Mouse (Mus musculus) frontal cortex, postnatal 36 days (tissue): ENCODE measurements around the gene Med12.
"Not testable (repeated sequence)": the region's sequence is repeated elsewhere in the genome, so short reads cannot be mapped to it uniquely, and the experiment has no call there.

Experiments used
- DNase-seq, 2 experiments: peaks; one replicate each; pipeline ENCODE4 v3.0.0; 2022; ENCODE audit warnings: low spot score in 2 of 2

Gene Med12

DNA sequence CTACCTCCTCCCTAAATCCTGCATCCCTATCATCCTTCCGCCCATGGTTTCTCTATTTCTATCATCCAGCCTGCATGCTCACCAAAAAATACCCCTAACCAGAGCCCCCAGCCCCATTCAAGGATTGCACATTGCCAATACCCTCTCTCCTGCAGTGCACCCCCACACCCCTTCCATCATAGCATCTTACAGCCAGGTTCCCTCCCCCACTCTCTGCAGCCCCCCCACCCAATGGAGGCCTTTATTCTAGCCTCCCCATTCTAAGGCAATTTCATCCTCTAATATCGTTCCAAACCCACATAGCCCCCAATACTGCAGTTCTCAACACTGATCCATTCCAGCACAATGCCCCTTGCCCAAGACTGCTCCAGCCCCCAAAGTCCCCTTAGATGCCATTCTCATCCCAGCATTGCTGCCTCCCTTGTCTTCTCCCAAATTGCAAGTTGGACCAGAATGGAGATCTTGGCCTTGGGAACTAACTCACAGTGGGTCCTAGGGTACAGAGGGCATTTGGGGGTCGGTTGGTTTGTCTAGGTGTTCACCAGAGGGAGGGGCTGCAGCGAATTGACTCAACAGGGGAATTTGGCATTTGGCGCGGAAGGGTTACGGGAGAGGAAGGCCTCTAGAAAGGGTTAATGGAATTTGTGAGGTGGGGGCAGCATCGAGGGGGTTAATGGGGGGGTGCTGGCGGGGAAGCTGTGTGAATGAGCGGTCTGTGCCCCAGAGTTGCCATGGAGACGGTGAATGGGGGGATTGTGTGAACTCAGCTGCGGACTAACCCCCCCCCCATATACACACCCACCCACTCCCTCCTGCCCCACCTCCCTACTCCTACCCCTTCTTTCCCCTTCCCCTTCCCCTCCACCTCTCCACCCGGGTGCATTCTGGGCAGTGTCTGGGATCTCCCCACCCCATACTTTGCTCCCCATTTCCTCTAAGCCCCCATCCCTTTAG lies 25.9 kb downstream of the Med12 start:
- no peak for DNase-seq

DNA sequence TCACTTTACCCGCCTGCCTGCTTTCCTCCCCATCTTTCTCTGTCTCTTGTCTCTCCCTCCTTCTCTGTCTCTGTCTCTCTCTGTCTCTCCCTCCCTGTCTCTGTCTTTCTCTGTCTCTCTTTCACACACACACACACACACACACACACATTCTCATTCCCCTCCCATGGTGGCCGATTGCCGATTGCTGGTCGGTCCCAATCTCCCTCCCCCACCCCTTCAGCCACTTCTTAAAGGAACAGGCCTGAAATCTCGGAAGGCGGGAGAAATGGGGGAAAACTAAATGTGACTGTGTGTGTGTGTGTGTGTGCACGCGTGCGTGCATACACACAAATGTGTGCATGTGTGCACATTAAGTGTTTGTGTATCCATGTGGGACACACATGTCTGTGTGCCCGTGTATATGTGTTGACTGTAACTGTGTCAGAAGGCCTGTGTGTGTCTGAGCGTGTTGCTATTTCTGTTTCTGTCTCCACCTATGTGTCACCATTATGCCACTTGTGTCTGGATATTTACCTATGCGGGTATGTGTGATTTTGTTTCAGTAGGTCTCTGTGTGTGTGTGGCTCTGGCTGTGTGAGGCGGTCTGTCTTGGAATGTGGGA lies 26.7 kb downstream of the Med12 start:
- DNase-seq = no peak

DNA sequence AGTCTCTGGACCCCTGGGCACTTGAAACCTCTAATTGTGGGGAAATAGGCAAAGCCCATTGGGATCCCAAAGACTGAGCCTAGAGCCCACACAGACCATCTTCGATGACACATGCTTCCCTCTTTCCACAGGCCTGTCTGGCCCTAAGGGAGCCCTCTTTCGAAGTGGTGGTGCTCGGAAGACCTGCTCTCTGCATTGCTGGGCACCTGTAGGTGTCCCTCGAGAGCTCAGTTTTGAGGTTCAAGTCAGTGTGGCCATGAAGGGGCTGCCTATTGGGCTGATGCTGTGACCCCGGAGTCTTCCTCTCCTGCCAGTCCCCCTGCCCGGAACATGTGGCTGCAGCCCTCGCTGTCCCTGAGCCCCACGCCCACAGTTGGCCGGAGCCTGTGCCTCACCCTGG lies 27.8 kb downstream of the Med12 start:
- DNase-seq = no peak

DNA sequence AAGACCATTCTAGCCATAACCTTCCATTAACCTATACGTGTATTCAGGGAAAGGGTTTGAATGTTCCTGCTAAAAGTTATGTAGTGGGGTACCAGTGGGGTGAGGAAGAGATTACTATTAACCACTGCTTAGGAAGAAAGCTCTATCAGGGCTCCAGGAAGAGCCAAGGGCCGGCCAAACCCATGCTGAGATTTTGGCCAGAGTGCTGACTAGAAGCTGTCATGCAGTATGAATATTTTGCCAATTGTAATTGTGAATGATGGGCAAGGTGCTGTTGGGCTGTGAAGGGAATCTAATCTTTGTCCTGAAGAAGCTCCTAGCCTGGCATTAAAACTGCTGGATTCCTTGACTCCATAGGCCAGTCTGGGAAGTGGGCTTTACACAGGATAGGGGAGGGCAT lies 30.8 kb downstream of the Med12 start:
- DNase-seq = no peak

DNA sequence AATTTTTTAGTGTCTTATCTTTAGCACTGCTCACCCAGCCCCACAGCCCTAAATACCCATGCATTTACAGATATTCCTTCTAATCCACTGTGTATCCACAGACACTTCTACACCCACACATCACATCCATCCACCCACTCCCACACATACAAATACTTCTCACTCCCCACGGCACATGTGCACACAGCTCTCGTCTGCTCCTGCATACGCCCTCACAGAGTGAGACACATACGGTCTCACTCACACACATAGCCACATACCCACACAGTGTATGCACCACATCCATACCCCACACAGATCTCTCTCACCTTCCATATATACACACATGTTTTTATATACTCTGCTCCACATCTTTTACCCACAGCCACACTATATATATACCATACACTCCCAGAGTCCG lies 35.5 kb downstream of the Med12 start:
- DNase-seq = peak in 1 of 2 experiments; percentile 53

DNA sequence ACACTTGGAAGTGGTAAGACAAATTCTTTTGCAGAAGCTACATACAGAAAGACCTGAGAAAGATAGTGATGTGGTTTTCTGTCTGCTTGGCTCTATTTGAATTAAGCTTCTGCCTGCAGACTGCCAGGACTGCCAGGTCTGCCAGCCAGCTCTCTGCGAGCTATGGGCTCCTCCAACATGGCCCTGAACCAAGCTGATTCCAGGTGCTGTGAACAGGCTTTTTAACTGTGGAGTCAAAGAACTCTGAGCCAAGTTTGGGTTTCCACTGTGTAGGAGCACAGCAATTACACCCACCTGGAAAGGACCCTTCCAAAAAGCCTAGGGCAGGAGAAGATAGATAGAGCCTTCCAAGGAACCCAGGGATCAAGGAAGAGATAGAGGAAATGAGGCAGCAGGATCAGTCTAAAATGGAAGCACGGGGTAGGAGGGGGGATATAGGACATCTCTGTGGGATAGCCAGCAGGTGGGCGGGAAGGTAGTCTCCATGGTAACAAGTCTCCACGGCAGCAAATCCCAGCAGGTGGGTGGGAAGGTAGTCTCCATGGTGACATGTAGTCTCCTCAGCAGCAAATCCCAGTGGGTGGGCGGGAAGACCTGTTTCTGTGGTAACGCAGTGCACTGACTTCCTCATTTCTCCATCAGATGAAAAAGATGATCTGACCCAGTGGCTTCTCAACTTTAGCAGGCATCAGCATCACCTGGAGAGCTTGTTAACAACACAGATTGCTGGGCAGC lies 40.0 kb downstream of the Med12 start:
- peak; percentile 76 to 82 for DNase-seq

DNA sequence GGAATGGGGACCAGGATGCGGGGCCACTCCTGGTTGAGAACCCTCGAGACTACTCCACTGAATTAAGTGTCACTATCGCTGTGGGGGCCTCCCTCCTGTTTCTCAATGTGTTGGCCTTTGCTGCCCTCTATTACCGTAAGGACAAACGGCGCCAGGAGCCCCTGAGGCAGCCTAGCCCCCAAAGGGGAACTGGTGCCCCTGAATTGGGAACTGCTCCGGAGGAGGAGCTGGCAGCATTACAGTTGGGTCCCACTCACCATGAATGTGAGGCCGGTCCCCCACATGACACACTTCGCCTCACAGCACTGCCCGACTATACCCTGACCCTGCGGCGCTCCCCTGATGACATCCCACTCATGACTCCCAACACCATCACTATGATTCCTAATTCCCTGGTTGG lies 45.9 kb downstream of the Med12 start:
- DNase-seq = no peak

DNA sequence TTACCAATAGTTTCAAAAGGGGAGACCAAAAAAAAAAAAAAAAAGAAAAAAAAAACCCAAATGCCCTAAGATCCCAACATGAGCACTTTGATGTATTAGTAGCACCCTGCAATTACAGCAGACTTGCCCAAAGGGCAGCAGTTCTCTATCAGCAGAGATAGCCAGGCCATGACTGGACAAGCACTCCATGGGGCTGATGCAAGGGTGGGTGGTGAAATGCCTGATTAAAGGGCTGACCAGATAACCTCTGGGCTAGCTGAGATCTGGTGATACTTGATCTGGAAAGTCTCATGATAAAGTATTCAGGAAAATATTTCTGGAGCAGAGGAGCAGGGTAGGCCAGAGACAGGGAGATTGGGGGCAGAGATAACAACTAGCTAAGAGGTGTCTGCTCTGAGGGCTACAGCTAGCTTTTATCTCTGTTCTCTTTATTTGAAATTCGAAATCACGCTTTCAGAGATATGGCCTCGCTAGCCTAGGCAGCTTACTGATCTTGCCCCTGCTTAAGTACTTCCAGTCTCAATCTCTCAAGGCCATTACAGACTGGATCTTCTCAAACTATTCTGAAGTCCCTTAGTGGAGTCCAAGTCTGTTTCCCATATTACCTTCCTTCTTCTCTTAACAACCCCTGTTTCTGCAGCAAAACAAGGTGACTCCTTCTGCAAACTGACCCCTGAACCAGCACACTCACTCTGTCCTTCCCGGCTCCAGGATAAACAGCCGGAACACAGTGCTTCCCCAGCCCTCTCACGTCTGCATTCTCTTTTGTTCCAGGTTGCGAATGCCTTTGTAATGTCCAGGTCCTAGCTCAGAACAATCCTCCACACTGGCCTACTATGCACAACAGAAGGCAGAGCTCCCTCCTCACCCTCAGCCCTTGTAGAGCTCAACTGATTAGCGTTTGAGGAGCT lies 52.4 kb downstream of the Med12 start:
- DNase-seq = no peak

DNA sequence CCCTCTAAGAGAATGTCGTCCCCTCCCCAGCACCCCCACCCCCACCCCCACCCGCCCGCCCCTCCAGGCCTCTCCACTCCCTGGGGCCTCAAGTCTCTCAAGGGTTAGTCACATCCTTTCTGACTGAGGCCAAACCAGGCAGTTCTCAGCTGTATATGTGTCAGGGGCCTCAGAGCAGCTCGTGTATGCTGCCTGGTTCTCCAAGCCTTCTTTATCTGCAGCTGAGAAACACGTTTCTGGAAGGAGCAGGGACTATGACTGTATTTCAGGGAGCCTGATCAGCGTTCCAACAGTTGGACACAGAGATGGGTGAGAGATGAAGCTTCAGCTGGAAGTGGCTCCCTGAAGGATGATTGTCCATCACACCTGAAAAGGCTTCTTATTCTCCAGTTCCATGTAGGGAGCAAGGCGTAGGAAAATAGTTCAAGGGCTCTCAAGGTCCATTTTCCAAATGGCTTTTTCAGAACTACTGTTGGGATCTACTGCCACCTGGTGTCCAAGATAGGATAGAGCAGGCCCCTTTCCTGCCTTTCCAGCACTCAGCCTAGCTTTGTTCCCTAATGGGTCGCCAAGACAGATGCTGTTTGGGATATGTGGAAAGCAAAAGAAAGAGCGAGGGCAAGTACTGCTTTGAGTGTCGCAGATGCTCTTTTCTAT lies 55.7 kb downstream of the Med12 start:
- DNase-seq = peak; percentile 75

DNA sequence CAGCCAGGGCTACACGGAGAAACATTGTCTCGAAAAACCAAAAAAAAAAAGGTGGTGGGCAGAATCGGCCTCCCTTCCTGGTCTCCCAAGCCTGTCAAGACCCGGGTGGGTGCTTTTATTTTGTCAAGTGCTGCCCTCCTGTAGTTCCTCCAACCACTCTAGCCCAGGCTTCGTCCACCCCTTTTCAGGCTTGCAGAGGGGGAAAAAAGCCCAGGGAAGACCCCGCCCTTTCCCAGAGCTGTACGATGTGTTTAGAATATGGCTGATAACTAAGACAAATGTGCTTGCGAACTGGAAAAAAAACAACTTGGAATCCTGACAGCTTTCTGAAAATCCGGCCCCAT lies 58.2 kb downstream of the Med12 start:
- no peak for DNase-seq

DNA sequence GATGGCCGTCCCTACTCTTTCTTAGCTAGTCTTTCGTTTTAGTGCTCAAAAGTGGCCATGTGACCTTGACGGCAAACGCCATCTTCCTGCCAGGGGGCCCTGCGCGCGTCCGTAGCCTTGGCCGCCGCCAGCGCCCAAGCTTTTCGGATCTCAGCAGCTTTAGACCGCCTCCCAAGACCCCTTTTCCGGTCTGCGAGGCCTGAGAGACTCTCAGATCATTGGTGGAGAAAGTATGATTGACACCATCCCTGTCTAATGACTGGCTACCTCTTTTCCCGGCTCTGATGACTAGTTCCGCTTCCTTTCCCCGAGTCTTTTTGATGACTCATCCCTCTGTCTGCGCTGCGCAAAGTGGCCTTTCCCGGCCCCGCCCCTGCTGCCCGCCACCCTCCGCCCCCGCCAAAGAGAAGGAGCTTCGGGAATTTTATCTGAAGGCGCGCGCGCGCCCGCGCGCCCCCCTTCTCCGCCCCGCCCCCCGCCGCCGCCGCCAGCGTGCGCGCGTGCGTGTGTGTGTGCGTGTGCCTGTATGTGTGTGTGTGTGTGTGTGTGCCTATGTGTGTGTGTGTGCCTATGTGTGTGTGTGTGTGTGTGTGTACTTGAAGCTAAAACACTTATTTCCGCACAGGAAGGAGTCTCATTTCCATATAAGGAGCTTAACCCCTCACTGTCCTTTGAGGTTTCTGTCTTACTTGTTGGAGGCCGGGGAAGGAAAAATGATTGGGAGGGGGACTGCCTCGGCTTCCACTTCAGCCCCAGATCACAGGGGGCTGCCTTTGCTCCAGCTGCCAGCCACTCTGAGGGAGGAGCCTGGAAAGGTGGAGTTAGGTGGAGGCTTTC lies 58.8 kb downstream of the Med12 start:
- DNase-seq = peak; percentile 79 to 89

DNA sequence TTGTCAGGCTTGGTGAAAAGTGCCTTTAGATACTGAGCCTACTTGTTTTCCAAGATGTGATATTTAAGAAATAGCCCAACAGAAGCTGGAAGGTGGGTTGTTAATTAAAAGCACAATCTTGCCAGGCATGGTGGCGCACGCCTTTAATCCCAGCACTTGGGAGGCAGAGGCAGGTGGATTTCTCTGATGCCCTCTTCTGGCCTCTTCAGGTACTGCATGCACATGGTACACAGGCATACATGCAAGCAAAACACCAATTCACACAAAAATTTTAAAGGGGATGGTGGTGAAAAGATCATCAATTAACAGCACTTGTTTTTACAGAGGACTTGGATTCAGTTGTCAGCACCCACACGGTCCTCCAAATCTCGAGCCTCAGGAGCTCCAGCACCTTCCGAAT lies 60.8 kb downstream of the Med12 start:
- no peak for DNase-seq

DNA sequence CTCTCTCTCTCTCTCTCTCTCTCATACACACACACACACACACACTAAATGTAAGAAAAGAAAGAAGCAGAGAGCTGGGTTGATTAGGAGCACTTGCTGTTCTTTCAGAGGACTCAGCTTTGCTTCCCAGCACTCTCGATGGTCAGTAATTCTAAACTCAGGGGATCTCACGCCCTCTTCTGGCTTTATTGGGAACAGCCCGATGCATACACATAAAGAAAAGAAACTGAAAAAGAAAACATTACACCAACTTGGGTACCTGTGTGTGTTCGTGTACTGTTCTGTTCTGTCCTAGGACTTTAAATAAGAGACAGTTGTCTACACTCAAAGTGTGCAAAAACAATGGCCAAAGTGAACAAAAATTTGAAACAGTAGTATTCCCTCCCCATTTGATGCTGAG lies 64.8 kb downstream of the Med12 start:
- no peak for DNase-seq

DNA sequence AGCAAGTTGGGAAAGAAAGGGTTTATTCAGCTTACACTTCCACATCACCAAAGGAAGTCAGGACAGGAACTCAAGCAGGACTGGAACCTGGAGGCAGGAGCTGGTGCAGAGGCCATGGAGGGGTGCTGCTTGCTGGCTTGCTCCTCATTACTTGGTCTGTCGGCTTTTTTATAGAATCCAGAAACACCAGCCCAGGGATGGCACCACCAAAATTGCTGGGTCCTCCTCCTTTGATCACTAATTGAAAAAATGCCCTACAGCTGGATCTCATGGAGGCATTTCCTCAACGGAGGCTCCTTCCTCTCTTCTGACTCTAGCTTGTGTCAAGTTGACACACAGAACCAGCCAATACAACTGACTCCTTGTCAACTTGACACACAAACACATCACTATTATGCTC lies 69.0 kb downstream of the Med12 start:
- not testable (repeated sequence) for DNase-seq

DNA sequence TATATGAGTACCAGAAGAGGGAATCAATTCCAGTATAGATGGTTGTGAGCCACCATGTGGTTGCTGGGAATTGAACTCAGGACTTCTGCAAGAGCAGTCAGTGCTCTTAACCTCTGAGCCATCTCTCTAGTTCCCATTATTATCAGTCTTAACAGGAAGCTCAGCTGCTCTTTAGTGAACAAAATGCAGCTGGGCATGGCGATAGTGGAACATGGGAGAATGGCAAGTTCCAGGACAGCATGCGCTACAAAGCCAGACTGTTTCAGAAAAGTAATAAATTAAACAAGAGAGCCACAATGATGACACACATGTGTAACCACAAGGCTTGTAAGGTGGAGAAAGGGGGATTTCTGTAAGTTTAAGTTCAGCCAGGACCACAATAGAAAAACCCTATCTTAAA lies 71.6 kb downstream of the Med12 start:
- DNase-seq = no peak

DNA sequence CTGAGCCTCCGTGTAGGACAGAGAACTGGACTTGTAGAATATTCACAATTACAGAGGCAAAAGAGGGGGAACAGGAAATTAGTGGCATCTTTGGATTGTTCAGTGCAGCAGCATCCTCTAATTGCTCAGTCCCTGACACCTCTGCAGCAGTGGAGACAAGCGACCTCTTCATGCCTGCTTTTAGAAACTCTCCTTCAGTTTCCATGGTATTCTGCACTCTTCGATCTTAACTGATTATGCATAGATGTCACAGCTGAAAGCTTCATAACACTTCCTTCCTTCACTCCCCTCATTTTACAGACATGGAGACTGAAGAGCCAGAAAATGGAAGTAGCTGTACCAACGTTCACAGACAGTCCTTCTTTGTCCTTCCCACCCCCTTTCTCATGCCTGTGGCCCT lies 72.6 kb downstream of the Med12 start:
- no peak for DNase-seq
